Mouse (Mus musculus) heart, embryonic 15.5 days (tissue): ENCODE data around the gene Pik3ap1. TPM values are rescaled to one million over a fixed set of nuclear protein-coding genes. Genes with fewer than 3 reads are reported as not detected.
A peak's percentile ranks its signal among the peaks of the same experiment; 100 is the strongest.

Experiments used
- ATAC-seq: fragments of 200-750 bp; cut with Nextera tagmentation; replicated peaks from 2 replicates; pipeline ENCODE4 v1.8.0; 2017; ENCODE audit warnings: low read depth, moderate TSS enrichment; ENCODE audit not compliant: insufficient number of reproducible peaks, insufficient read depth, low FRiP score
- H3K27ac ChIP-seq: fragments of 300-500 bp; sonication (generic); 2 replicates; pipeline ENCODE4 v1.5.1; 2015; ENCODE audit warnings: mild to moderate bottlenecking, inconsistent platforms
- H3K27me3 ChIP-seq: fragments of 300-500 bp; sonication (generic); 2 replicates; pipeline ENCODE4 v1.6.1; 2015; ENCODE audit warnings: inconsistent platforms
- H3K36me3 ChIP-seq: fragments of 300-500 bp; sonication (generic); 2 replicates; pipeline ENCODE4 v1.6.1; 2015; ENCODE audit warnings: mild to moderate bottlenecking, inconsistent platforms
- H3K4me1 ChIP-seq: fragments of 300-500 bp; sonication (generic); replicated peaks from 2 replicates; pipeline ENCODE4 v1.6.1; 2015; ENCODE audit warnings: inconsistent platforms
- H3K4me2 ChIP-seq: fragments of 300-500 bp; sonication (generic); 2 replicates; pipeline ENCODE4 v1.6.1; 2015; ENCODE audit warnings: inconsistent platforms, mild to moderate bottlenecking, moderate library complexity
- H3K4me3 ChIP-seq: fragments of 300-500 bp; sonication (generic); 2 replicates; pipeline ENCODE4 v1.5.1; 2015; ENCODE audit warnings: mild to moderate bottlenecking, inconsistent platforms
- H3K9ac ChIP-seq: fragments of 300-500 bp; sonication (generic); 2 replicates; pipeline ENCODE4 v1.6.1; 2015; ENCODE audit warnings: mild to moderate bottlenecking, inconsistent platforms
- H3K9me3 ChIP-seq: fragments of 300-500 bp; sonication (generic); replicated peaks from 2 replicates; pipeline ENCODE4 v1.6.1; 2016; ENCODE audit warnings: inconsistent platforms
- WGBS: fragments of 180-500 bp; shearing (Covaris S2); methylation state at CpG from one replicate; pipeline ENCODE4 v1.1.7; 2015; ENCODE audit warnings: mixed read lengths; 5-methylcytosine and 5-hydroxymethylcytosine counted together
- polyA plus RNA-seq: library from polyadenylated mRNA; unstranded; fragments of >200 nt; fragmentation: Nextera tagmentation; extraction: Ambion mirVana; gene quantifications from 2 replicates; pipeline ENCODE4 v1.2.1, GENCODE M21; 2015

The Pik3ap1 gene
- polyA plus RNA-seq, 1 experiment from 2014 or later: 1.3 TPM

DNA sequence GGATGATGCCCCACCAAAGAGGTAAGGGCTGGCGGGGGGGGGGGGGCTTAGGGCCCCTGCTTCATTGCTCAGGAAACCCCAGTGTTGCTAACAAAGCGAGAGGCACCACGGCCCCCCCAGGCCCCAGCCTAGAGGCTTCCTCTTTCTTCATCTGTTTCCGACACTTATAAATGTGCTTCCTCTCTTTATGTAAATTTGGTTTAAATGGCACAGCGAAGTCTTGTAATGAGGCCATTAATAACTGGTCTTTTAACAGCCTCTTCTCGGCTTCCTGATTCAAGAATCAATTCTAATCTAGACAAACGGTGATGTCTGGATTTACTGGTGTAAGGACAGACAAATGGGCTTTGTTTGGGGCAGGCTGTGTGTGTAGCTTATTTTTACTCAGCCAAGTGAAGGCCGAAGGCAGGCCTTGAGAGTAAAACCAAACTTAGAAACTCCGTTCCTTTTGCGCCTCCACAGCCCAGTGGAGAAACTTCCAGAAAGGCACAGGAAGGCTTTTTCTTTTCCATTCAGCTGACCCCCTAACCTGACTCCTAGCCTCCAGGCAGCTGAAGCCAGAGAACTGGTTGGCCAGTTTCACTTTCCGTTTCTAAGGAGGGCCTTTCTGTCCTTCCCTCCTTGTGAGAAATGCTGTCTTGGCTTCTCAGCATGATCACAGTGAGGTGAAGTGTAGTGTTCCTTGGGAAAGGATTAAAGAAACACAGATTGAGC is 39.7 kb downstream of the Pik3ap1 start:
- H3K4me3 ChIP-seq: no peak overlapping the region
- H3K27ac ChIP-seq: peak overlapping the region; percentile 34; the same call in 1 of the 2 replicates
- no peaks in the 10 kb centered on the region; the same call in 1 of the 2 replicates for H3K4me1 ChIP-seq
- 60% methylated on average over 11 of the region's 11 CpGs for WGBS
- no peaks in the 10 kb centered on the region for H3K36me3 ChIP-seq
- H3K9ac ChIP-seq: no peak overlapping the region
- no peaks in the 10 kb centered on the region for H3K27me3 ChIP-seq
- ATAC-seq: no peak
- H3K4me2 ChIP-seq: peak overlapping the region; percentile 25; the same call in 1 of the 2 replicates
- H3K9me3 ChIP-seq: no peaks in the 10 kb centered on the region

DNA sequence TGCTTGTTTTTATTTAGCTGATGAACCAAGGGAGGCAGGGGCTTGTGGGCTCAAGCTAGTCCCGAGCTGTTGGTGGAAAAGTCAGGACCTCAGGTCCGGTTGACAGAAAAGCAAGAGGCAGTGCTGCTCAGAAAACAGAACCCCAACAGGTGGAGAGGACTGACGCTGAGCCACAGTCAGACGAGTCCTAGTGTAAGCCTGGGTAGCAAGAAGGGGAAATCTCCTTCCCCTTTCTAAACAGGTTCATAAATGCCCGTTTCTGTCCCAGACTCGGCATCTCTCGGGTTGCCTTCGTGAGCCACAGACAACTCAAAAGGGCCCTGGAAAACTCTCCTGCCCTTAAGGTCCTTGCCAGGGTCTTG is 40.3 kb downstream of the Pik3ap1 start:
- Histone ChIP-seq H3K4me3 (no peak overlapping the region), H3K27ac (0 out of 2 replicates have a peak overlapping the region, but pooled peaks have one; percentile 34), H3K36me3 (no peaks in the 10 kb centered on the region), H3K4me1 (no peaks in the 10 kb centered on the region; the same call in 1 of the 2 replicates), H3K9me3 (no peaks in the 10 kb centered on the region), H3K4me2 (peak overlapping the region; percentile 25; the same call in 1 of the 2 replicates), H3K9ac (no peak overlapping the region), H3K27me3 (no peaks in the 10 kb centered on the region)
- ATAC-seq: no peak
- 73% methylated on average over 8 of the region's 8 CpGs for WGBS

DNA sequence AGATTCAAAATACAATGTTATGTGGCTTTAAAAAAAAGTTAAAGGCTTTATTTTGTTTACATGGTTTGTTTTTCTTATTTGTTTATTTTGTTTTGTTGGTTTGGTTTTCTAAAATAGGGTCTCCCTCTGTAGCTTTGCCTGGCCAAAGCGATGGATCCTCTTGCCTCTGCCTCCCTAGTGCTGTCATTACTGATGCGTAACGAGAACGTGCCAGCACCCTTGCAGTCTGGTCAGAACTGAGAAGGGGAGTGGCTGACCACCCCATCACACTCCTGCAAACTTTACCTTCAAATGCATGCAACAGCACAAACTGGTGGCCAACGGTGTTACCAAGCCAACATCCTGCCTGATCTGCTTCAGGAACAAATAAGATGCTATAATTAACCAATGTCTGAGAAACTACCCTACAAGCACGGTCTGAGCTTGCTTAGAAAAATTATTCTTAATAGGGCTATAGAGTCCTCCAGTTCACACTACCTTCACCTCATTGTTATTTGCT is 42.3 kb downstream of the Pik3ap1 start:
- Histone ChIP-seq H3K4me2 (no peak overlapping the region), H3K27me3 (no peaks in the 10 kb centered on the region), H3K4me1 (peaks cover 5% of the 10 kb centered on the region), H3K4me3 (no peak overlapping the region), H3K9ac (no peak overlapping the region), H3K9me3 (no peaks in the 10 kb centered on the region), H3K27ac (no peak overlapping the region), H3K36me3 (no peaks in the 10 kb centered on the region)
- ATAC-seq: no peak
- 77% methylated on average over 6 of the region's 6 CpGs for WGBS

DNA sequence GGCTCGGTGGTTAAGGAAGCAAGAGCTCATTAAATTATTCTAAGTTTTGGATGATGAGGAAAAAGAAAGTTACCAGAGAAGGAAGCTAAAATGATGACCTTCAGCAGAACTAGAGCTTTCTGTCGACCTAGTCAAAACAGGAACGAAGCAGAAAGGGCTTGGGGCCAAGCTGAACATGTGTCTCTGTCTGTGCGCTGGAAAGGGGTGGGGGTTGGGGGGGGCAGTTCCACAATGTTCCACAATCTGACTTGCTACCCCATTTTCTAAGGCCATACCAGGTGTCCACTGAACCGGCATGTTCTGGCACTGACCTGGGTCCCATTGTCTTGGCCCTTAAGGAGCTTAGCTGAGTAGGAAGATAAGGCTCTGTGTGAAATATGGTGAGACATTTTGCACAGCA is 43.2 kb downstream of the Pik3ap1 start:
- Histone ChIP-seq H3K27ac (no peak overlapping the region), H3K9me3 (no peaks in the 10 kb centered on the region), H3K4me3 (no peak overlapping the region), H3K9ac (no peak overlapping the region), H3K27me3 (no peaks in the 10 kb centered on the region), H3K36me3 (no peaks in the 10 kb centered on the region), H3K4me2 (no peak overlapping the region), H3K4me1 (peaks cover 5% of the 10 kb centered on the region)
- no peak for ATAC-seq
- WGBS: 70% methylated on average over 5 of the region's 5 CpGs

DNA sequence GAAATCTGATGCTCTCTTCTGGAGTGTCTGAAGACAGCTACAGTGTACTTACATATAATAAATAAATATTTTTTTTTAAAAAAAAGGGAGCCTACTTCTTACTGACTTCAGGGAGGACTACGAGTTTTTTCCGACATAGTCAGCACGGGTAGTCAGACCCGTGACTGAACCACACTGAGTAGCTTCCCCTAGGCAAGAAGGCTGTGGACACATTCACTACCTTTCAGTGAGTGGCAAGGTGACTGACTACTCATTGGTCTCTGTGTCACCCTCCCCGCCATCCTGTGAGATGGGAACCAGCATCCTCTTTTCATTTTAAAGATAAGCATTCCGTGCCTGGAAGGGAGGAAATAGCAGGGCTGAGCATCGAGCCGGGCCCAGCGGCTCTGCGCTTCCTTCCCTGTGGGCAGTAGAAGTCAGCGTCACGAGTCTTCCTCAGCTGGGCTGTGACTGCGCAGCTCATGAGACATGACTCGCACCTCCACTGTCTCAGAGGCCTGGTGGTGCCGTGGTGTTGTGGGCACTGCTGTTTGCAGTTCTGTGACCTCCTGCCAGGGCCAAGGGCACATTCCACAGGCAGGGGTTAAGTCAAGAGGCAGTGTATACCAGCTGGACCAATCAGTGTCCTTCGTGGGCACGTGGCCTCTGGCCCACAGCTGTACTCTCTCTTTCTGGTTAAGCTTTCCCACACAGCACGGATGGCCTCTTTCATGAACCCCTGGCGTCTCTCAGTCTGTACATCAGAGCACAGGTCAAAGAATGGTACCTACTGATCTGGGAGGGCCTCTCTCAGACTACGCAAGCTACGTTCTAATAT is 45.7 kb downstream of the Pik3ap1 start:
- ATAC-seq: peak; percentile 60; the same call in 1 of the 2 replicates
- H3K27me3 ChIP-seq: no peaks in the 10 kb centered on the region
- 43% methylated on average over 21 of the region's 21 CpGs for WGBS
- H3K36me3 ChIP-seq: no peaks in the 10 kb centered on the region
- no peak overlapping the region for H3K4me2 ChIP-seq
- peaks cover 5% of the 10 kb centered on the region for H3K4me1 ChIP-seq
- H3K4me3 ChIP-seq: no peak overlapping the region
- H3K9ac ChIP-seq: no peak overlapping the region
- no peak overlapping the region for H3K27ac ChIP-seq
- no peaks in the 10 kb centered on the region for H3K9me3 ChIP-seq

DNA sequence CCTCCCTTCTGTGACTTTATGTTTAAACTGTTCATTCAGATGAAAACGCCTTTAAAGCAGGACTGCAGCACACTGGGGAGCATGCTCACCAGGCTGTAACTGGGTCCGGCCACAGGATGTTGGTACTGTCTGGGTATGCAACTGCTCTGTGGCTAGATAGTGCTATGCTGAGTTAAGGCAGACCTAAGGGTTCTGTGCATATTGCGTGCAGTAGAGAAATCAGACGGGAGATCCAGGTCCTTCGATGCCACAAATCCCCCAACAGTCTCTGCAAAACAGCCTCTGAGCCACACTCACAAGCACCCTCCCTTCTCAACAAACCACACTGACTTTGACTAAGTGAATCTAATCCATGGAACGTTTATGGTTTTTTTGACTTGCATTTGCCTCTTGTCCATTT is 46.5 kb downstream of the Pik3ap1 start:
- H3K9ac ChIP-seq: no peak overlapping the region
- H3K36me3 ChIP-seq: no peaks in the 10 kb centered on the region
- peaks cover 5% of the 10 kb centered on the region for H3K4me1 ChIP-seq
- H3K4me2 ChIP-seq: no peak overlapping the region
- H3K27ac ChIP-seq: no peak overlapping the region
- ATAC-seq: no peak
- H3K27me3 ChIP-seq: no peaks in the 10 kb centered on the region
- H3K9me3 ChIP-seq: no peaks in the 10 kb centered on the region
- 74% methylated on average over 6 of the region's 6 CpGs for WGBS
- no peak overlapping the region for H3K4me3 ChIP-seq

DNA sequence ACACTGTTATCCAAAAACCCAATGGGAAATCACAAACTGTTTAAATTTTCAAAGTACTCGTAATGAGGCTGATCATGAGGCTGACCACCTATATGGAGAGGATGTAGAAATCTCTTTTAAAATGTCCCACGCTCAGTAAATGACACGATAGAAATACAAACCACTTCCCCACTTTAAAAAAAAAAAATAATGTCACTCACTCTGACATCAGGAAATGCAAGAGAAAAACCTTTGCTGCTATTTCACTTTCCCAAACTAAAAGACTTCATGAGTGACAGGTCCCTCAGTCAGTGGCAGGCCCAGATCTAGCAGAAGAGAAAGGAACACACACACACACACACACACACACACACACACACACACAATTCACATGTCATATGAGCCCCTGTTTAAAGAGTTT is 49.2 kb downstream of the Pik3ap1 start:
- Histone ChIP-seq H3K4me3 (no peak overlapping the region), H3K9ac (no peak overlapping the region), H3K4me1 (peaks cover 5% of the 10 kb centered on the region), H3K27me3 (no peaks in the 10 kb centered on the region), H3K27ac (no peak overlapping the region), H3K9me3 (no peaks in the 10 kb centered on the region), H3K4me2 (no peak overlapping the region), H3K36me3 (no peaks in the 10 kb centered on the region)
- no peak for ATAC-seq
- WGBS: 78% methylated on average over 3 of the region's 3 CpGs

DNA sequence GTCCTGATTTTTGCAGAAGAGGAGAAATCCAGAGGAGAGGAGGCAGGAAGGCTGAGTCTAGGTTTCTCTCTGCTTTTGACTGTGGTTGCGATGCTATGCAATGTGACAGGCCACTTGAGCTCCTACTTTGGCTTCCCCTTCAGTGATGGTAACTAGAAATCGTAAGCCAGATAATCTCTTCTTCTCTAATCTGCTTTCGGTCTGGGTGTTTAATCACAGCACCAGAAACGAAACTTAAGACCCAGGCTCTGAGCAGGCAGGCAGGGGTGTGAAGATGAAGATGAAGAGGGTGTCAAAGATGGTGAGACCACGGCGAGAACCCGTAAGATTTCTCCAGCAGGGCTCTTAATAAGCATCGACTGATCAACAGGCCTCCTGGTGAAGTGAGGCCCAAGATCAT is 51.9 kb downstream of the Pik3ap1 start:
- Histone ChIP-seq H3K36me3 (no peaks in the 10 kb centered on the region), H3K9ac (no peak overlapping the region), H3K4me1 (no peaks in the 10 kb centered on the region), H3K9me3 (no peaks in the 10 kb centered on the region), H3K27me3 (no peaks in the 10 kb centered on the region), H3K4me3 (no peak overlapping the region), H3K27ac (no peak overlapping the region), H3K4me2 (no peak overlapping the region)
- ATAC-seq: no peak
- 59% methylated on average over 8 of the region's 8 CpGs for WGBS

DNA sequence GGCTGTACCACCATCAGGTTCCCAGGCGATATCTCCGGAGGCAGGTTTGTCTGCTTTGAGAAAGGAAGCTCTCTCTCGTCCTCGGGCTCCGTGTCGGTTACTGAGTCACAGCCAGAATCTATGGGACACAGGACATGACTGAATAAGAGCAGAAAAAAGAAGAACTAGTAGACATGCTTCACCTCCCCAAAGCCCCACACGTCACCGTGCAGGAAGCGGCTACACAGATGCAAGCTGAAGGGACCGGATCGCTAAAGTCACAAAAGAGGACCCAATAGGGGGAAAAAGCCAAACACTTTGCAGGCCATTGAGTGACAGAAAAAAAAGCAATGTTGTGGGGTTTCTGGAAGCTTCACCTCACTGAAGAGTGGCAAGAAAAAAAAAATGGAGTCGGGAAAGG is 52.7 kb downstream of the Pik3ap1 start:
- no peak overlapping the region for H3K4me3 ChIP-seq
- H3K27ac ChIP-seq: no peak overlapping the region
- H3K36me3 ChIP-seq: no peaks in the 10 kb centered on the region
- no peak overlapping the region for H3K4me2 ChIP-seq
- no peaks in the 10 kb centered on the region for H3K9me3 ChIP-seq
- no peaks in the 10 kb centered on the region for H3K27me3 ChIP-seq
- ATAC-seq: no peak
- no peaks in the 10 kb centered on the region for H3K4me1 ChIP-seq
- H3K9ac ChIP-seq: no peak overlapping the region
- 81% methylated on average over 12 of the region's 12 CpGs for WGBS

DNA sequence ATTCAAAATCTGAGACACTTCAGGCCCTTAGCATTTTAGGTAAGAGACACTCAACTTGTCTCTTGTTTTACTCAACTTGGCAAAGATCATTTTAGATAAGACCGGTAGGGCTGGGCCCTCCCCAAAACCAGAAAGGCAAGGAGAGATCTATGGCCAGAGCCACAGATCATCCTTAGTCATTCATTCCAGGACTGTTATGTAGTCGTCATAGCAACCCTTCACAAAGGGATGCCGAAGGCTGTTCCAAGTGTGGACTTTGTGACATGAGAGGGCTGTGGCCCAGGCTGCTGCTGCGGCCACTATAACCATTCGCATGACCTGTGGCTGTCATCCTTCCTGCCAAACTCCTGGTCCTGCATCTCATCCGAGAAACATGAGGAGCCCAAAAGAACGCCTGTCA is 54.5 kb downstream of the Pik3ap1 start:
- Histone ChIP-seq H3K9ac (no peak overlapping the region), H3K36me3 (no peaks in the 10 kb centered on the region), H3K4me2 (no peak overlapping the region), H3K27ac (no peak overlapping the region), H3K4me3 (no peak overlapping the region), H3K27me3 (no peaks in the 10 kb centered on the region), H3K9me3 (no peaks in the 10 kb centered on the region), H3K4me1 (no peaks in the 10 kb centered on the region)
- ATAC-seq: no peak
- WGBS: 75% methylated on average over 7 of the region's 7 CpGs

DNA sequence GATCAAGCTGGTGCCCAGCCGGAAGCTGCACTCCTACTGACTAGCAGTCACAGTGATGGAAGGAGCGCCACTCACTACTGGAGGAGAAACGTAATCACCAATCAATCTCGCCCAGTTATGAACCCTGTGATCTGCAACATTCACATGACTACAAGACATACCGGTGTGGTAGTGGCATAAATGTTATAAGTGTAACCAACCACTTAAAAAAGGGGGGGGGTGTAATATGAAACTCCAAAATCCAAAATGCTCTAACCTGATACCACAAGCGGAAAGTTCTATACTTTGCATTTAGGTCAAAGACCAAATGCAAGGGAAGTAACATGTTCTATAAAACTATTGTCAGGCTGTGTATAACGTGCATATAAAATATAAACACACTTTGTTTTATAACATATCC is 54.9 kb downstream of the Pik3ap1 start:
- no peak overlapping the region for H3K4me3 ChIP-seq
- no peaks in the 10 kb centered on the region for H3K27me3 ChIP-seq
- ATAC-seq: no peak
- no peak overlapping the region for H3K4me2 ChIP-seq
- H3K27ac ChIP-seq: no peak overlapping the region
- WGBS: 93% methylated on average over 7 of the region's 7 CpGs
- H3K36me3 ChIP-seq: no peaks in the 10 kb centered on the region
- no peaks in the 10 kb centered on the region for H3K9me3 ChIP-seq
- no peaks in the 10 kb centered on the region for H3K4me1 ChIP-seq
- no peak overlapping the region for H3K9ac ChIP-seq
